Mouse (Mus musculus): Measurements from ENCODE around the gene Il1rap.

Gene Il1rap

DNA sequence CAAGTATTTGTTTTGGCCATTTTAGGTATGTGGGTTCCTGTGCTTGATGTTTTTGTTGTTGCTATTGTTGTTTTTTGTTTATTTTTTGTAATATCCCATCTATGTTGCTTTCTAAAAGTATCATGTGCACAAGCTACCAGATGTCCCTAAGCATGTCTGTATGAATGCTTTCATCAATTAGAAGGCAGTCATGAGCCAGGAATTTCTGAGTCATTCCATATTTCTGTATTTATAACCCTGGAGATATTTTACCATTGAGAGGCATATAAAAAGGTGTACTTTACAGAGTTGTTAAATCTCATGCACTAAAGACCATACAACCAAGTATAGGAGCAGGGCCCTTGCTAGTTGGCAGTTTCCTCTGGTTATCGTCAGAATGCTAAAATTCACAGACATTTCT, 41.6 kb downstream of the Il1rap start:
- no peak for DNase-seq

GRCm38 (mm10) chr16:26626065-26626464, 44.6 kb downstream of the Il1rap start:
- DNase-seq = no peak

DNA sequence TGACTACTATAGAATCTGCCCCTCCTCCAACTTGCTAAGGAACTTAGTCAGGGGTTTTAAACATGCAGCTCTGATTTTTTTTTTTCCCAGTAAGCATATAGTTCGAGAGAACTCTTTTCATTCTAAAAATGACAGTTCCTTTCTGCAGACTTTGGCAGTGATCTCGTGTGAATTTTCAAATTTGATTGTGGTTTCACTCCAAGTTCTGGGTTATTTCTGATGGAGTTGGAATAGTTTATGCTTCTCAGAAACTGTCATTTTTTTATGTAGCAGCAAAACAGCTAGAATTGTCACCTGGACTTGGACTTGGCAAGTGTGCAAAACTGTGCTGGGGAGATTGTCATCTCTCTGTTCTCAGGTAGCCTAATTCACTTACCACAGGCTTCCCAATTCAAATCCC, 53.3 kb downstream of the Il1rap start:
- no peak for DNase-seq

DNA sequence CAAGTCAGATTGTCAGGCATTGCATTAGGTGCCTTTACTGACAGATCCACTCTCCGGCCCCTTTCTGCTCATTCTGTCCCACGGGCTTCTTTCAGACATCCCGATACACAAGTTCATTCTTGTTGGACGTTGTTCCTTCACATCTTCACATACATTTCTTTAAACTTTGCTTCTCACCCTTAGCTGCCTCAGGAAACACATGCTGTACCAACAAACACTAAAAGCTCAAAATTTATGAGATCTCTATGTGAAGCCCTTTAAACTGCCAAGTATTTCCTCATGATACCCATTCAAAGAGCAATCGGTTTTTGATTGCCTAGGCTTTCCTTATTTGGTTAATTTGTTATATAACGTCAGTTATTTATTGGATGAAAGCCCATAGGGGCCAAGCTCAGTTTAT, 61.6 kb downstream of the Il1rap start:
- DNase-seq = no peak

DNA sequence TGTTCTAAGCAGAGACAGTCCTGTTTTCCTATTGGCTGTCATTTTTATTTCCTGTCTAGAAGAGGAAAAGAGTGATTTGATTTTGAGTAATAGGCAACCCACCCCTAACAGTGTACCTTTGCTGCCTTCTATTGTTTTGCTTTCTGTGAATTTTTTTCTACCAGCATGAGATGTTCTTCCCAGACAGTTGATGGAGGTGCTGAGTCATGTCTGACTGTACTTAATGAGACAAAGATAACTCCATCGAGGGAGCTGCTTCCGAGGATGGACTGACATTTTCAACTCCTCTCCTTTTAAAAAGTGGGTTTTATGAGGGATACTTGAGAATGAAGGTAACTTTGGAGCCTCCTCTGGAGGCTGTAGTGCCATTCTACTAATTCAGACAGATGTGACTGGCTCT, 64.6 kb downstream of the Il1rap start:
- DNase-seq = no peak

- no peak for DNase-seq
Observed at GRCm38 (mm10) chr16:26647036-26647435, 65.5 kb downstream of the Il1rap start.

DNA sequence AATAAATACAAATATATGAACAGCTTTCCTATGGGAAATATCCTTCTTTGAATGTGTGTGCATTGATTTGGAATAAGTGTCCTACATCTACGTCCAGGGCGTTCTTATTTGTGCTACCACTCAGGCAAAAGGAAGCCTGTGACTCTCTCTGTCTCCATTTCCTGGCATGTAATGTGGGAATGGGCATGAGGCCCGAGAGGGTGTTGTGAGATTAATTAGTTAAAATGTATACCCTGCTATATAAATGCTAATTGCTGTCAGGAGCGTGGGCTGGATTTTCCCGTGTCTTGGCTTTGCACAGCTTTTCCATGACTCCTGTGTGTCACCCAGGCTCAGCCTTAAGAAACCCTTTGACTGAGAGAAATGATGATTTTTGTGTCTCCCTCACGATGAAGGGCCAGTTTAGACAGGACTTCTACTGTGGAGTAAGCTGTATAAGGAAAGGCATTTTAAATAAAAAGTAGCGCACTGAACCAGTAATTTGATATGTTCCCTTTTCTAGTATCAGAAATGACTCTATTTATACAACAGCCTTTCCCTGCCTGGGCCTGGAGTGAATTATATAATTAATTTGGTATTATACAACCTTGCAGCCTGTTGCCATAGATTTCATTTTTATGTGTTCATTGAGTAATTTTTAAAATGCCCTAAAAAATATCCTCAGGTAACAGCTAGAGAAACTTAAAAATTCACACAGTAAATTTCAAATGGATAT, 81.4 kb downstream of the Il1rap start:
- no peak for DNase-seq

GRCm38 (mm10) chr16:26666401-26666800, 84.9 kb downstream of the Il1rap start:
- no peak for DNase-seq

- DNase-seq = no peak
Observed at GRCm38 (mm10) chr16:26669081-26669480, 87.6 kb downstream of the Il1rap start.

- DNase-seq = no peak
Observed at GRCm38 (mm10) chr16:26680381-26680780, 98.9 kb downstream of the Il1rap start.

GRCm38 (mm10) chr16:26689771-26690170, 108.3 kb downstream of the Il1rap start:
- no peak for DNase-seq

- DNase-seq = no peak
Observed at GRCm38 (mm10) chr16:26691294-26691693, 109.8 kb downstream of the Il1rap start.

GRCm38 (mm10) chr16:26698076-26698475, 116.6 kb downstream of the Il1rap start:
- DNase-seq = peak; percentile 60 to 75

- no peak for DNase-seq
Observed at GRCm38 (mm10) chr16:26700440-26701103, 119.1 kb downstream of the Il1rap start.

- DNase-seq = no peak
Observed at GRCm38 (mm10) chr16:26705658-26706371, 124.3 kb downstream of the Il1rap start.

DNA sequence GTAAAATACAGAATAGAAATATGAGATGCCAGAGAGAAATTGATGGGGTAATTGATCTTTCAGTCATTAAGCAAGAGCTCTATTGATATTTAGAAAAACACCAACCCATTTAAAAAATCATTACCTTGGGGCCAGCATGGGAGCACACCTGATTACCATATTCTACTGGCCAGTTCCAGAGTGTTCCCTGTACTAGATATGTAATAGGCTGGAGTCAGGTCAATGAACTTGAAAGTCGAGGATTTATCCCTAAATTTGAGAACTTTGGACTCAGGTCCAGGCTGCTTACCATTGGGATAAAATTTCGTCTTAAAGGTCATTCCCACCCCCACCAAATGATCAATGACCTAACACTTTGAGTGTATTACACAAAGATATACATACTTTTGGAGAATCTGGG, 125.0 kb downstream of the Il1rap start:
- DNase-seq = no peak

DNA sequence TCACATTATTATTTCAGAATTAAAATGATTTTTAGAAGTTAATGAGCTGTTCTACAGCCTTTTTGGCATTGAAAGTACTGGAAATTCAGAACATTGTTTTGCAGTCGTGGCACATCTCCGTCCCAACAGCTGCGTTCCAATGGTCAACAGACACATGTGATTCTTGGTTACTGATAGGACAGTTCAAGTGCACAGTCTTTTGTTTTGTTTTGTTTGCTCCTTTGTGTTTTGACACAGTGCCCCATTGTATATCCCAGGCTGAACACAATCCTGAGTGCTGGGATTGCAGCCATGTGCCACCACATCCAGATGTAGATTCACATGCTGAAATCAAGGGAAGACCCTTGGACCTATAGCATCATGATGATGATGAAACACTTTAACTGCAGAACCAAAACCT, 129.4 kb downstream of the Il1rap start:
- no peak for DNase-seq

DNA sequence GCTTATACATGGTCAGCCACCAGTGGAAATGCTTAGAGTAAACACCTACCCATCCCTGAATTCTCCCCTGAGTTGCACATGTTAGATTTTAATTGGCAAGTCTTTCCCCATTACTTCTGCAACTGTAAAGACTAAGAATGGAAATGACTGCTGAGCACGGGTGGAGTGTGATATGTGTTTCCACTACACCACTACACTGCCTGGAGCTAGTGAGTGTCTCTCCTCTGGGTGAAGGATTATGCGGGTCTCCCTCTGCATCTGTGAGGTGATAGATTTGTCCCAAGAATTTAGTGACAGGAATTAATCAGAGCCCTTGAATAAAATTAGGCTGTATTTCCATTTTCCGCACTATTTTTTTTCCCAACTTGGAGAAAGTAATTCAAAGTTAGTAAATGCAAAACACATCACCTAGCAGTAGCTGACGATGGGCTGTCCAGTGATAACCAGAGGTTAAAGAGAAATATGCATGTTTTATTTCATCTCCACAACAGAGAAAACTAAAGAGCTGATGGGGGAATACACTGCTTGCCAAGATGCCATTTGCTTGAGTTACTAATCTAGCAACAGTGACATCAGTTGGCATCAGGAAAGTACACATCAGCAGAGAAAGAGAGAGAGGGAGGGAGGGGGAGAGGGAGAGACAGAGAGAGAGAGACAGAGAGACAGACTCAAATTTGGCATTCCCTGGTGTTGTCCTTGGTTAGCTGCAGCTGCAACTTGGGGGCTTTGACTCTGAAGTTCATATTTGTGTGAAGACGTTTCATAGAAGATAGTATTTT, 132.2 kb downstream of the Il1rap start:
- no peak for DNase-seq

DNA sequence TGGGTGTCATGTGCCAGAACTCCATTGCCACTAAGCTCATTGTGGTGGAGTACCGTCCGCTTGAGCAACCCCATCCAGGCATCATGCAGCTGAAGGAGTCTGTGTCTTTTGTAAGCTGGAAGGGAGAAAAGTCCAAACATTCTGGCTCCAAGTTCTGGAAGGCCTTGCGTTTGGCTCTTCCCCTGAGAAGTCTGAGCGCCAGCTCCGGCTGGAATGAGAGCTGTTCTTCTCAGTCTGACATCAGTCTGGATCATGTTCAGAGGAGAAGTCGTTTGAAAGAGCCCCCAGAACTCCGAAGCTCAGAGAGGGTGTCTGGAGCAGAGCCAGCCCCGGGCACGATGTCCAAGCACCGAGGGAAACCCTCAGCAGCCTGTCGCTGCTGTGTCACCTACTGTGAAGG, 141.0 kb downstream of the Il1rap start:
- no peak for DNase-seq

- no peak for DNase-seq
Observed at GRCm38 (mm10) chr16:26723952-26724747, 142.6 kb downstream of the Il1rap start.

- no peak for DNase-seq
Observed at GRCm38 (mm10) chr16:26728139-26728538, 146.6 kb downstream of the Il1rap start.

- DNase-seq = no peak
Observed at GRCm38 (mm10) chr16:26730941-26731340, 149.4 kb downstream of the Il1rap start.
